Mouse (Mus musculus) CH12.LX (cell line): Measurements from ENCODE around the gene Actr1a. TPM values are rescaled to one million over a fixed set of nuclear protein-coding genes. Genes with fewer than 3 reads are reported as not detected.

Experiments
- DNase-seq: peaks from one replicate; pipeline ENCODE4 v3.0.0-alpha.2; 2013; ENCODE audit errors: extremely low read depth
- H3K27ac ChIP-seq: 2 replicates; pipeline ENCODE4 v1.5.1; 2012; ENCODE audit warnings: low read depth, mild to moderate bottlenecking, control low read depth, moderate library complexity; ENCODE audit not compliant: insufficient read depth
- H3K27me3 ChIP-seq: replicated peaks from 2 replicates; pipeline ENCODE3; 2012; ENCODE audit warnings: inconsistent platforms
- H3K36me3 ChIP-seq, 2 experiments: replicated peaks in 1 of 2; 2 replicates each; pipeline versions ENCODE3 to v1.6.1; 2012; ENCODE audit warnings: inconsistent platforms in 1 of 2, low read length in 1 of 2, mild to moderate bottlenecking in 1 of 2, mixed read lengths in 1 of 2, moderate library complexity in 1 of 2; ENCODE audit not compliant: control insufficient read depth in 1 of 2, insufficient read depth in 1 of 2
- H3K4me1 ChIP-seq, 2 experiments: 2 replicates each; pipeline ENCODE4 v1.6.1; 2012; ENCODE audit warnings: inconsistent platforms in 1 of 2, moderate library complexity in 1 of 2; ENCODE audit not compliant: insufficient read depth in 2 of 2, control insufficient read depth in 1 of 2
- H3K4me2 ChIP-seq: 2 replicates; pipeline ENCODE4 v1.6.1; 2012; ENCODE audit warnings: low read depth, mild to moderate bottlenecking, control low read depth; ENCODE audit not compliant: poor library complexity, insufficient read depth, severe bottlenecking
- H3K4me3 ChIP-seq, 3 experiments: fragments of 150-350 bp in 1 of 3; sonication (generic) in 1 of 3; replicated peaks in 1 of 3; 2 replicates each; pipeline versions ENCODE3 to v1.5.1; 2011 to 2012; ENCODE audit warnings: low read depth in 2 of 3, low read length in 2 of 3, mild to moderate bottlenecking in 2 of 3, moderate library complexity in 2 of 3, control low read depth in 1 of 3, improper control_type of control experiment in 1 of 3, inconsistent platforms in 1 of 3, mixed read lengths in 1 of 3; ENCODE audit not compliant: poor library complexity in 1 of 3
- H3K79me2 ChIP-seq: replicated peaks from 2 replicates; pipeline ENCODE4 v1.6.1; 2012; ENCODE audit warnings: mild to moderate bottlenecking, moderate library complexity; ENCODE audit not compliant: control insufficient read depth, poor library complexity, insufficient read depth, severe bottlenecking; ENCODE audit errors: extremely low read depth
- H3K9ac ChIP-seq: 2 replicates; pipeline ENCODE4 v1.6.1; 2012; ENCODE audit warnings: low read depth, mild to moderate bottlenecking, control low read depth, moderate library complexity; ENCODE audit not compliant: insufficient read depth
- H3K9me3 ChIP-seq: replicated peaks from 2 replicates; pipeline ENCODE3; 2012; ENCODE audit warnings: low read length, inconsistent platforms, mixed read lengths
- CHD1 ChIP-seq: IDR thresholded peaks from 2 replicates; pipeline ENCODE4 v1.6.1; 2012; ENCODE audit warnings: low read depth, low read length, improper control_type of control experiment, inconsistent platforms
- CHD2 ChIP-seq: IDR thresholded peaks from 2 replicates; pipeline ENCODE4 v1.6.1; 2011; ENCODE audit warnings: low read length, improper control_type of control experiment
- CTCF ChIP-seq, 2 experiments: IDR thresholded peaks in 1 of 2; conservative IDR thresholded peaks in 1 of 2; 2 replicates each; pipeline ENCODE4 v1.5.1; 2011 to 2012; ENCODE audit warnings: low read depth in 2 of 2, low read length in 2 of 2, improper control_type of control experiment in 1 of 2, inconsistent platforms in 1 of 2, mild to moderate bottlenecking in 1 of 2, moderate library complexity in 1 of 2
- E2F4 ChIP-seq: IDR thresholded peaks from 2 replicates; pipeline ENCODE4 v1.6.1; 2011; ENCODE audit warnings: low read depth, low read length, improper control_type of control experiment; ENCODE audit not compliant: insufficient replicate concordance
- EP300 ChIP-seq: IDR thresholded peaks from 2 replicates; pipeline ENCODE4 v1.6.1; 2011; ENCODE audit warnings: low read length, improper control_type of control experiment
- ETS1 ChIP-seq: conservative IDR thresholded peaks from 2 replicates; pipeline ENCODE4 v1.6.1; 2012; ENCODE audit warnings: low read depth, mild to moderate bottlenecking, inconsistent platforms, low read length, improper control_type of control experiment, moderate library complexity
- GABPA ChIP-seq: IDR thresholded peaks from 2 replicates; pipeline ENCODE4 v1.6.1; 2012; ENCODE audit warnings: low read depth, low read length, improper control_type of control experiment, inconsistent platforms; ENCODE audit not compliant: insufficient replicate concordance
- HCFC1 ChIP-seq: IDR thresholded peaks from 2 replicates; pipeline ENCODE4 v1.6.1; 2012; ENCODE audit warnings: low read depth, mild to moderate bottlenecking, inconsistent platforms, low read length, improper control_type of control experiment
- IRF4 ChIP-seq: IDR thresholded peaks from 2 replicates; pipeline ENCODE4 v1.6.1; 2014; ENCODE audit warnings: low read depth, mild to moderate bottlenecking, inconsistent platforms, low read length, improper control_type of control experiment
- JUN ChIP-seq: IDR thresholded peaks from 2 replicates; pipeline ENCODE4 v1.6.1; 2011; ENCODE audit warnings: low read depth, mild to moderate bottlenecking, low read length, improper control_type of control experiment, moderate library complexity; ENCODE audit not compliant: insufficient read depth
- MAFK ChIP-seq: IDR thresholded peaks from 2 replicates; pipeline ENCODE4 v1.6.1; 2011; ENCODE audit warnings: low read length, improper control_type of control experiment; ENCODE audit not compliant: insufficient replicate concordance
- MAZ ChIP-seq: IDR thresholded peaks from 2 replicates; pipeline ENCODE4 v1.6.1; 2012; ENCODE audit warnings: low read depth, mild to moderate bottlenecking, inconsistent platforms, low read length, improper control_type of control experiment, moderate library complexity
- MEF2A ChIP-seq: IDR thresholded peaks from 2 replicates; pipeline ENCODE4 v1.6.1; 2014; ENCODE audit warnings: low read depth, mild to moderate bottlenecking, inconsistent platforms, low read length, improper control_type of control experiment, borderline replicate concordance
- MXI1 ChIP-seq: IDR thresholded peaks from 2 replicates; pipeline ENCODE4 v1.6.1; 2011; ENCODE audit warnings: mild to moderate bottlenecking, low read depth, low read length, improper control_type of control experiment
- NELFE ChIP-seq: IDR thresholded peaks from 2 replicates; pipeline ENCODE4 v1.6.1; 2011; ENCODE audit warnings: low read depth, low read length, improper control_type of control experiment
- PAX5 ChIP-seq: IDR thresholded peaks from 2 replicates; pipeline ENCODE4 v1.6.1; 2012; ENCODE audit warnings: low read length, inconsistent platforms, mixed read lengths
- RCOR1 ChIP-seq: conservative IDR thresholded peaks from 2 replicates; pipeline ENCODE4 v1.6.1; 2012; ENCODE audit warnings: low read depth, mild to moderate bottlenecking, inconsistent platforms, low read length, improper control_type of control experiment
- SIN3A ChIP-seq: IDR thresholded peaks from 2 replicates; pipeline ENCODE4 v1.6.1; 2012; ENCODE audit warnings: low read length, improper control_type of control experiment, inconsistent platforms
- SMC3 ChIP-seq: IDR thresholded peaks from 2 replicates; pipeline ENCODE4 v1.6.1; 2011; ENCODE audit warnings: low read depth, low read length, improper control_type of control experiment
- TBP ChIP-seq: conservative IDR thresholded peaks from 2 replicates; pipeline ENCODE4 v1.6.1; 2011; ENCODE audit warnings: low read depth, low read length, improper control_type of control experiment
- TCF12 ChIP-seq: IDR thresholded peaks from 2 replicates; pipeline ENCODE4 v1.6.1; 2014; ENCODE audit warnings: low read depth, mild to moderate bottlenecking, inconsistent platforms, low read length, improper control_type of control experiment
- USF1 ChIP-seq: IDR thresholded peaks from 2 replicates; pipeline ENCODE4 v1.6.1; 2014; ENCODE audit warnings: low read depth, mild to moderate bottlenecking, inconsistent platforms, low read length, improper control_type of control experiment
- USF2 ChIP-seq: conservative IDR thresholded peaks from 2 replicates; pipeline ENCODE4 v1.6.1; 2011; ENCODE audit warnings: low read depth, low read length, improper control_type of control experiment
- ZC3H11A ChIP-seq: IDR thresholded peaks from 2 replicates; pipeline ENCODE4 v1.6.1; 2012; ENCODE audit warnings: low read depth, mild to moderate bottlenecking, inconsistent platforms, low read length, improper control_type of control experiment
- ZMIZ1 ChIP-seq: IDR thresholded peaks from 2 replicates; pipeline ENCODE4 v1.6.1; 2012; ENCODE audit warnings: low read depth, mild to moderate bottlenecking, inconsistent platforms, low read length, improper control_type of control experiment
- ZNF384 ChIP-seq: IDR thresholded peaks from 2 replicates; pipeline ENCODE4 v1.6.1; 2012; ENCODE audit warnings: low read depth, low read length, improper control_type of control experiment, inconsistent platforms
- dilution Hi-C: fragments of 300-500 bp; cut with MboI; formaldehyde crosslinking; loops from 2 replicates; pipeline ENCODE4 v1.14.3; 2020; ENCODE audit warnings: low sequenced_read_pairs; ENCODE audit not compliant: extremely low pct_unique_long_range_greater_than_20kb, extremely low pct_ligation_motif_present
- in situ Hi-C: fragments of 300-500 bp; cut with MboI; formaldehyde crosslinking; loops from 3 replicates; pipeline ENCODE4 v1.14.3; 2019; ENCODE audit warnings: low sequenced_read_pairs, low pct_ligation_motif_present, low pct_unique_long_range_greater_than_20kb, mixed read lengths
- polyA plus RNA-seq: library from polyadenylated mRNA; unstranded; fragments of >175 nt; gene quantifications from 2 replicates; pipeline ENCODE4 v1.2.1, GENCODE M21; 2012; ENCODE audit warnings: low read depth; ENCODE audit not compliant: insufficient read length
- total RNA-seq, 2 experiments: library from RNA; depleted of rRNA; stranded (reverse); fragments of 300-350 nt in 1 of 2; fragments of >200 nt in 1 of 2; gene quantifications; 2 replicates each; pipeline ENCODE4 v1.2.3; 2012 to 2014

Gene Actr1a
- total and polyA plus RNA-seq, 3 experiments: 69.4 to 88.4 (median 75.7) TPM

GRCm38 (mm10) chr19:46329951-46330350 lies 65.6 kb downstream of the Actr1a start (continued):
- 0 out of 2 replicates have a peak, but pooled peaks have one; percentile 34 for TF ChIP-seq IRF4
- no peak for TF ChIP-seq CHD1
- no peak for TF ChIP-seq ZMIZ1
- no peak for TF ChIP-seq RCOR1
- no peak for TF ChIP-seq E2F4

- no peak for TF ChIP-seq CTCF (conservative IDR thresholded peaks at IDR 0.05 in 1 of 2, IDR thresholded peaks at IDR 0.05 in 1 of 2; ENCODE audit: low read depth in 2 of 2, low read length in 2 of 2)
- no peak for TF ChIP-seq ZMIZ1
- no peak for TF ChIP-seq HCFC1
- no peak for TF ChIP-seq TCF12
- TF ChIP-seq E2F4: no peak
- no peak for TF ChIP-seq CHD2
- H3K9ac ChIP-seq: peak overlapping the region; percentile 45; the same call in 1 of the 2 replicates
- H3K36me3 ChIP-seq: peaks cover 22 to 41% of the 10 kb centered on the region in 2 experiments
- dilution Hi-C loops: no loop called here
- no peak for DNase-seq
- peak overlapping the region; percentile 88; the same call in 1 of the 2 replicates for H3K27ac ChIP-seq
- in situ Hi-C loops: no loop called here
- H3K9me3 ChIP-seq: no peaks in the 10 kb centered on the region
- peak overlapping the region; percentile 75 for H3K4me2 ChIP-seq
- H3K4me3 ChIP-seq: peak overlapping the region; percentile 67 to 86 (median 68)
- no peaks in the 10 kb centered on the region for H3K79me2 ChIP-seq
- peaks cover 9 to 37% of the 10 kb centered on the region in 2 experiments for H3K4me1 ChIP-seq
- peaks cover 28% of the 10 kb centered on the region for H3K27me3 ChIP-seq
Measured at GRCm38 (mm10) chr19:46329031-46329641, 66.4 kb downstream of the Actr1a start.

- dilution Hi-C loops (no loop called here), in situ Hi-C loops (no loop called here)
- peaks cover 9 to 37% of the 10 kb centered on the region in 2 experiments for H3K4me1 ChIP-seq
- H3K4me2 ChIP-seq: peak within 1 kb of the TSS; percentile 79
- peak; percentile 98 for DNase-seq
- peak within 1 kb of the TSS; percentile 67 to 86 (median 68) for H3K4me3 ChIP-seq
- peaks cover 22 to 37% of the 10 kb centered on the region in 2 experiments for H3K36me3 ChIP-seq
- H3K9me3 ChIP-seq: no peaks in the 10 kb centered on the region
- peaks cover 35% of the 10 kb centered on the region for H3K27me3 ChIP-seq
- H3K27ac ChIP-seq: peak within 1 kb of the TSS; percentile 88
- no peaks in the 10 kb centered on the region for H3K79me2 ChIP-seq
- H3K9ac ChIP-seq: peak within 1 kb of the TSS; percentile 92
- TF ChIP-seq ETS1 (no peak), USF1 (no peak), SIN3A (peak; percentile 97), MEF2A (peak; percentile 61; the same call in 1 of the 2 replicates), NELFE (peak; percentile 90), E2F4 (no peak), MAFK (no peak), ZC3H11A (no peak), MXI1 (no peak; the same call in 1 of the 2 replicates), CTCF (conservative IDR thresholded peaks at IDR 0.05 in 1 of 2, IDR thresholded peaks at IDR 0.05 in 1 of 2; ENCODE audit: low read depth in 2 of 2, low read length in 2 of 2) (no peak), RCOR1 (no peak), JUN (no peak), CHD1 (no peak), GABPA (no peak; the same call in 1 of the 2 replicates), TBP (no peak; the same call in 1 of the 2 replicates), USF2 (no peak), PAX5 (no peak), ZNF384 (no peak), MAZ (peak; percentile 78; the same call in 1 of the 2 replicates), CHD2 (no peak), EP300 (no peak), SMC3 (no peak; the same call in 1 of the 2 replicates)
Measured at GRCm38 (mm10) chr19:46328081-46329030, 67.2 kb downstream of the Actr1a start, which contains the start of gene Fbxl15. Gene Fbxl15, plus strand, starts transcription at chr19:46328184.
